Mouse (Mus musculus): ENCODE data around the gene Lrrc61.

The Lrrc61 gene

DNA sequence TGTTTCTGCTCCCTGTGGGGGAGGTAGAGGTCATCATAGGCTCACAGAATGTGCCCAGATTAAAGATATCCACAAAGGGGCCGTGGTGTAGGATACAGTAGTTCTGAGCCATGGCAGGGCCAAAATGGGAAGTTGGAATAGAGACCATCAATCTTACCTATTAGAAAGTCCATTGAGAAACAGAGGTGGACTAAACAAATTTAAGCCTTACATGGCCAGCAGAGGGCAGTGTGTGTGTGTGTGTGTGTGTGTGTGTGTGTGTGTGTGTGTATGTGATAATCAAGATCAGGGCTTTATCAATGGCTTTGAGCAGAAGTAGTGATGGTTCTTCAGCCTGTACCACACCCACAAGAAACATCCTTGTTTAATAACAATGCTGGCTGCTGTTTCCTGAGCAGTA lies 8.3 kb upstream of the Lrrc61 start:
- intact Hi-C loops (cut with DNase I), result loop anchor here (5.0 kb wide), 1 partner anchor 51 kb away; no protein-coding TSS in a partner anchor

DNA sequence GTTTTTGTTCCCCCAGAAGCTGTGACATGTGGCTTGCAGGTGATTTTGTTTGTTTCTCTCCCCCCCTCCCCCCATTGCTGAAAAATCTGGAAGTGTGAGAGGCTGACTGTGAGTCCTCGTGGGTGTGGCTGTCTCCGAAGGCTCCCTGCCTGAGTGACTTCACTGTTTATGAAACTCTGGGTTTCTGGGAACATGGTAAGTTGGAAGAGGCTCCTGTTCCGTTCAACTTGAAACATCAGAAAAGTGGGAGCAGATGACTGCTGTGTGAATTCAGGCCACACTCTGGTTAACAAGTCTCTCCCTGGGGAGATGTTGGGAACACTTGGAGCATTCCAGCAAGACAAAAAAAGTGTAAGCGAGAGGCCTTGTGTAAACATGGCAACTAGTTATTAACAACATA lies 7.7 kb upstream of the Lrrc61 start:
- intact Hi-C loops (cut with DNase I), result loop anchor here (5.0 kb wide), 1 partner anchor 50 kb away; no protein-coding TSS in a partner anchor

DNA sequence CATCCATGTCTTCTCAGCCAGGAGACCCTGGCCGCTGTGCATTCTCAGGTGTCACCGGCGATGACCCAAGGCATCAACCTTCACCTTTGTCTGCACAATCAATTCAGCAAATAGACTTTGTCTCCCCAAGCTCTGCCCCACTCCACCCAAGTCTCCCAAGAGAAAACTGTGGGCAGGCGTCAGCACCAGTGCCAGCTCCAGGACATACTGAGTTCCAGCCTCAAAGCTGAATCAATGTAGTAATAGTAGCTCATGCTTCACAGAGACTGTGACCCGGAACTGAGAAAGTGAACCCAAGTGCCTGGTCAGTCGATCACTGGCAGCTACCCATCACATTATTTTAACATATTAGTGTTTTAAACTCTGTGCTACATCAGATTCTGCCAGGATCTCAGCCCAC lies 6.3 kb upstream of the Lrrc61 start:
- intact Hi-C loops (cut with DNase I), result loop anchor here (5.0 kb wide), 1 partner anchor 49 kb away; no protein-coding TSS in a partner anchor

DNA sequence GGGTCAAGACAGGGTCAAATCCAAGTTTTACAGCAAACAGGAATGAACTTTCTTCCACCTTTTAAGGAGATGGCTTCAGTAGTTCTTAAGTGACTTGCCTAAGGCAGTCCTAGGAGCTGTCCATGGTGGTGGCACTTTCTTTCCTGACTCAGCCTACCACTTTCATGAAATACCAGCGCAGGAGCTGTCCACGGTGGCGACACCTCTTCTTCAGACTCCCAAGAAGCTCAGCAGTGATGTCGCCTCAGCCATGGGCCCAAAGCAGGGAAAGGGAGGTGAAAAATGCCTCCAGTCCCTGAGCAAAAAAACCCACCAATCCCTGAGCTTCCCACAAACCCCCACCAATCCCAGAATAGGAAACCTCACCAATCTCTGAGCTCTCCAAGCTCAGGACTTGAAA lies 1.7 kb upstream of the Lrrc61 start:
- intact Hi-C loops (cut with DNase I), result loop anchor here (10.0 kb wide), 1 partner anchor 232 kb away; no protein-coding TSS in a partner anchor

DNA sequence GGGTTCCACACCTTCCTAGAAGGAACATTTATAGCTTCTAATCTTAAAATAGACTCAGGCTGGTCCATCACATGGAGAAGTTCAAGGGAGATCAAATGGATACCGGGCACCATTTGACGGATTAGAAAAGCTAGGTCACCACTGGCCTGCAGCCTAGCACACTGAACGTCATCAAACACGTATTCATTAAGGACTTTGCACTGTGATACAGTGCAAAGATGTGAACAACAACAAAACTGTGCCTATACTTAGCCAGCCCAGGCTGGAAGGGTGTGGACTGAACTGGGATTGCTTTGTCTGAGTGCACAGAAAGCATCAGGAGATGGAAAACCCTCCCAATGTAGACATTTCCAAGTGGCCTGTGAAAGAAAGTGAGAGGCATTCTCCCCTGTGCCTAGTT lies 777 bp upstream of the Lrrc61 start:
- intact Hi-C loops (cut with DNase I), result loop anchor here (10.0 kb wide), 1 partner anchor 231 kb away; no protein-coding TSS in a partner anchor

DNA sequence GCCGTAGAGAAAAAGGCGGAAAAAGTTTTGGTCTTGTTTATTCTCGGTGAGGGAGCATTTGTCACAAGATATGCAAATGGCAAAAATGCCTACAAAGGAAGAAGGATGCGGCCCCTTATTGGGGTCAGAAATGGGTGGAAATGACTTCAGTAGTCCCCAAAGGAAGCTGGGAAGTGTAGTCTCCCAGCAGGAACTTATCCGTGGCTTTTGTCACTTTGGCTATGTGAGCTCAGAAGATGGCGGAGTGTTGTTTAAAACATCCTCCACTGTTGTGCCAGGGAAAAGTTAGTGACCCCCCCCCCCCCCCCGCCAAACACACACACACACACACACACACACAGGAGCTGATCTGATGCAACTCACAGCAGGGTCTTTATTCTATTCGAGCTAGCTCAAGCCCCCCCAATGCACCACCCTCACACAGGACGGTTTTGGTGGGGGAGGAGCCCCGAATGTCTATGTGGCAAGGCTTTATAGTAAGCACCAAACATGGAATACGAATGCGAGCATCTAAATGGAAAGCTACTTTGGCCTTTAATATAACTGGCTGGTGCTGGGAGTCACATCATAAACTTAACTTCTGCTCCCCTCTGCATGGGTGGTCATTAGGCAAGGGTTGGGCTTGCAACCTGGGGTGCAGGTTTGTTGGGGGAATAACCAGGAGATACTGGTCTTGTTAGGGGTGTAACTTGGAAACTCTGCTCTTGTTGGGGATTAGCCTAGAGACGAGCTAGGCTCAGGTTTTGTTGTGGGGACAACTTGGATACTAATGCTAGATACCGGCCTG lies 701 bp downstream of the Lrrc61 start:
- intact Hi-C loops (cut with DNase I), result loop anchor here (10.0 kb wide), 1 partner anchor 230 kb away; no protein-coding TSS in a partner anchor

DNA sequence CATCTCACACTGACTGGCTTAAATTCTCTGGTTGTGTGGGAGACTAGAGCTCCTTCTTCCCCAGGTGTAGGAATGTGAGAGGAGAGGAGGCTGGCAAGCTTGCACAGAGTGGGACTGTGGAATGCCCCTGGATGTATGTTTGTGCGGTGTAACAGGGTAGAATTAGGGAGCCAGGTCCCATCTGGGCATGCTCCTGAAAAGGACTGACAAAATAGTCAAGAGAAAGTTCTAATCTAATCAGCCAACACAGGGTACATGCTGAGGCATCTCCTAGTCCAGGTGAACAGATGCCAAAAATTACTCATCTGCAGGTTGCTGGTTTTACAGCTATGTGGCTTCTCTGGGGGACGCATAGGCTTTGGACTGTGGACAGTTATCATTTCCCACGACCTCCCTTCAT lies 1.4 kb downstream of the Lrrc61 start:
- intact Hi-C loops (cut with DNase I), result loop anchor here (10.0 kb wide), 1 partner anchor 229 kb away; no protein-coding TSS in a partner anchor

DNA sequence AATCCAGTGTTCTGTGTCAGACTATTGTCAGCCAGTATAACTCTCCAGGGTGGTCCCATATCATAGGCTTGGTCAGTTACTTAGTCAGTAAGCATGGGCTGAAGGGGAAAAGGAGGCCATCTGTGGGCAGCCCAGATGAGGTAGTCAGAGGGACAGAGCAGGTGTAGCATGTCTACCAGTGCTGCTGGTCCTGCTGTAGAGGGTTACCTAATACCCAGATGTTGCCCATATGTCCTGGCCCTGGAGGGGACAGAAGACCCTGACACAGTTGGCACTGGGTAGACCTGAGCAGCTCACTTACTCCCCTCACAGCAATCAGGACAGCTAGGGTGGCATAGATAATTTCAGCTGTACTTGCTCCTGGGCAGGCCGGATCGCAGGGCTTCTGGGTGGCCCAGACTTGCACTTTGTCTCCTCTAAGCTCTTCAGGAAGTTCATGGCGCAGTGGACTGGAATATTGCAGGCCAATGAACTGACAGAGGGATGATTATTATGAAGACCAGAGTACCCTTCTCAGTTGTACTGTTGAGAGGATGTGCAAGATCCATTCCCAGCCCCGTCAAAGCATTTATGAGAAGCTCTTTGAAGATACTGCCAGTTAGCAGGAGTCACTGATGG lies 11.2 kb downstream of the Lrrc61 start:
- intact Hi-C loops (cut with DNase I), result no loop called here

DNA sequence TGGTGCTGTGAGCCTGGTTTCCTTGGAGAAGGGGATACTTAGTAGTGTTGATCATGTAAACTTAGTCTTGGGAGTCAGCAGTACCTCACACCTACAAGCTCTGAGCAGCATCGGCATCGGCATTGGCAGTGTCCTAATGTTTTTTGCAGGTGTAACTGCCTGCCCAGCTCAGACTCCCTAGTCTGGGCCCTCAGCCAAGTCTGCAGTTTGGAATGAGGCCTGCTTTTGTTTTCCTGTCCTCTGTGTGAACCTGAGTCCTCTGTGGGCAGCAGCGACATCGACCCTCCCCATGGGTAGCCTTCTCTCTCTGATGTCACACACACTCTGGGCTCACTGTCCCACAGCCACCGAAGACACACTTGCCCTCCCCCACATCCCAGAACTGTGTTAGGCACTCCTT lies 11.7 kb downstream of the Lrrc61 start:
- intact Hi-C loops (cut with DNase I), result no loop called here

DNA sequence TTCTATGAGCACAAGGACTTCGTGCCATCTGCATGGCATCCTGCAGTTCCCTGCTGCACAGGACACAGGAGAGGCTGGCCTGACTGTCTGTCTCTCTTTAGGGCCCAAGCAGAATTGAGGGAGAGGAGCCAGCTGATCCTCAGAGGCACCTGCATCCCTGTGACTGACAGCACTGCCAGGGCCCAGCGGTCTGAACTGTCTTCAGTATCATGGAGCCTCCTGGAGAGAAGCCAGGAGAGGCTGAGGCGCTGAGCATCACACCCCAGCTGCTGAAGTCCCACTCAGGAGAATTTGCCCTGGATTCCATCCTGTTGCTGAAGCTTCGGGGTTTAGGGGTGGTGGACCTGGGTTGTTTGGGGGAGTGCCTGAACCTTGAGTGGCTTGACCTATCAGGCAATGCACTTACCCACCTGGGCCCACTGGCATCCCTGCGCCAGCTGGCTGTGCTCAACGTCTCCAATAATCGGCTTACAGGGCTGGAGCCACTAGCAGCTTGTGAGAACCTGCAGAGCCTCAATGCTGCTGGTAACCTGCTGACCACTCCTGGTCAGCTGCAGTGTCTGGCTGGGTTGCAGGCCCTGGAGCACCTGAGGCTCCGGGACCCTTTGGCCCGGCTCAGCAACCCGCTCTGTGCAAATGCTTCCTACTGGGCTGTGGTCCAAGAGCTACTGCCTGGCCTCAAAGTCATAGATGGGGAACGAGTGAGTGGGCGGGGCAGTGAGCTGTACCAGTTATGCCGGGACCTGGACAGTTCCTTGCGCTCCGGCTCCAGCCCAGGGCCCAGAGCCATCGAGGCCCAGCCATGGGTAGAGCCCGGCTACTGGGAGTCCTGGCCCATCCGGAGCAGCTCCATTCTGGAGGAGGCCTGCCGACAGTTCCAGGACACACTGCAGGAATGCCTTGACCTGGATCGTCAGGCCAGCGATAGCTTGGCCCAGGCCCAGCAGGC lies 13.7 kb downstream of the Lrrc61 start:
- intact Hi-C loops (cut with DNase I), result no loop called here

DNA sequence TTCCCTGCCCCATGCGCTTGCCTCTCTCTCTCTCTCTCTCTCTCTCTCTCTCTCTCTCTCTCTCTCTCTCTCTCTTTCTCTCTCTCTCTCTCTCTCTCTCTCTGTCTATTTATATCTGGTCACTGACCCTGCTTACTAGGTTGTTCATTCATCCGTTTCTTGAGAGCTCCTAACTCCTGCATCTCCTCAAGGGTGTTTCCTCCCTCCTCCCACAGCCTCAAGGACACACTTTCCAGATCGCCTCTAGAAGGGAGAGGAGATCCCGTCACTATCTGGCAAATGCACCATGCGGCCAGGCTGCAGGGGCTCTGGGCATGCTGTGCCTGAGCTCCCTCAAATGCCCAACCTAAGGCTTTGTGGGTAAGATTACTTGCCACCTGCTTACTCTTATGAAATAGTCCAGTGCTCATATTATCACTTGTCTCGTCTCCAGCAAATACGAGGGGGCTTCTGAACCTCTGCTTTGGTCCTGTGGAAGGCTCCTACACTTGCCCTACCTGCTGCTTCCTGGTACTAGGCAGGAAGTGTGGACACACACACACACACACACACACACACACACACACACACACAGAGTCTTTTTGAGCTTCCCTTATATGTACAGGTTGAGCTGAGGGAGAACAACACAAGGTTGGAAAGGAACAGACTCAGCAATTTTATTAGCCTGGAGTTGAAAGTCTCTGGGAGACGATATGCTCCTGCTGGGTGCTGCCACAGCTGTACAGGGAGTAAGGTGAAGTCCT lies 14.6 kb downstream of the Lrrc61 start:
- intact Hi-C loops (cut with DNase I), result no loop called here

DNA sequence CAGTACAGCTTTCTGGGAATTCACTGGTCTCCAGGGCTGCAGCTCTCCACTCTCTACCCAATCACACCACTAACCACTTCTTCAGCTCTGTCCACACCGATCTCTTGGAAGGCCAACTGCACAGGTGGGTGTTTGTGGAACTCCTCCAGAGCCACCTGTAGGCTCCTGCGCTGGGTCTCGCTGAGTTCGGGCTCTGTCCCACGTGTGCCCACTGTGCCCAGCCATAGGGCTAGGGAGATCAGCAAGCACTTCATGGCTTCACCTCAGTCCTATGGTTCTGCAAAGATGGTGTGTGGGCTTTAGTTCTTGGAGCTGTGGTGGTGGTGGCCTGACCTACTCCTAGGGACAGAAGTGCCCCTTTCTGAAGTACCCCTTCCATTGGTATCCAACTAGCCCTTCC lies 17.4 kb downstream of the Lrrc61 start:
- intact Hi-C loops (cut with DNase I), result no loop called here

DNA sequence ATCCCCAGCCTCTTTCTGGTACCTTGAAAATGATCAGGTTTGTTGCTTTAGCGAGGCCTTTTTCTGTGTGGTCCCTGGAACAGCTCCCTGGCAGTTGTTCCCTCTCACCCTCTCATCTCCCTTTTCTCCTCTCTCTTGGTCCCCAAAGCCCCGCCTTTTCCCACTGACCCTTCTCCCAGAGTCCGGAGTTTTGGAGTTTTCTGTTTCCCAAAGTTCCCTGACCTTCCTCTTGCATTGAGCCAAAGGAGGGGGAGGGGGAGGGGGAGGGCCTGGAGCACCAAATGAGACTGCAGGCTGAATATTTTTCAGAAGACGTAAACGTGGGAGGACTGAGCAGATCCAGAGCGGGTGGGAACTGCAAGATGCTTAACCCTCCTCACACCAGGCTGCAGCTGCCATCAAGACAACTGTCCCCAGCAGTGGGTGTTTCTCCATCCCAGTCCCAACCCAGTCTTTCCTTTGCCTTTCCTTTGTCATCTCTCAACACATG lies 18.0 kb downstream of the Lrrc61 start, which contains the start of gene Rarres2:
TSS of gene Rarres2 (minus strand) at position 218 of the 490 bp plus-strand sequence.
- intact Hi-C loops (cut with DNase I), result no loop called here

DNA sequence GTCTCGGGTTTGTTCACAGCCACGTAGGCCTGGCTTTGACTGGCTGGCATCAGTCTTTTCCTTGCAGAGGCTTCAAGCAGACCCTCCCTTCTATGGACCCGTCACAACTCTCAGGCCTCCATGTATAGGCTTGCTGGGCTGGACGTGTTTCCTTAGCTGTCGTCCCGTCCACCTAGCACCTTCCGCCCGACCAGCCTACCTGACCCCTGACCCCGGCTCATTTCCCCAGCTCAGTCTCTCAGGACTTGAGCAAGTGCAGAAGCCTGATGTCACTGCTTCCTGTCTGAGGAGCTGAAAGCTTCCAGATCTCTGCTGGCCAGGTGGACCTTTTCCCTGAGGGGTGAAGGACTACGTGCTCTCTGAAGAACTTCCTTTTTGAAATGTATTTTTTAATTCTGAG lies 18.7 kb downstream of the Lrrc61 start:
- intact Hi-C loops (cut with DNase I), result no loop called here

DNA sequence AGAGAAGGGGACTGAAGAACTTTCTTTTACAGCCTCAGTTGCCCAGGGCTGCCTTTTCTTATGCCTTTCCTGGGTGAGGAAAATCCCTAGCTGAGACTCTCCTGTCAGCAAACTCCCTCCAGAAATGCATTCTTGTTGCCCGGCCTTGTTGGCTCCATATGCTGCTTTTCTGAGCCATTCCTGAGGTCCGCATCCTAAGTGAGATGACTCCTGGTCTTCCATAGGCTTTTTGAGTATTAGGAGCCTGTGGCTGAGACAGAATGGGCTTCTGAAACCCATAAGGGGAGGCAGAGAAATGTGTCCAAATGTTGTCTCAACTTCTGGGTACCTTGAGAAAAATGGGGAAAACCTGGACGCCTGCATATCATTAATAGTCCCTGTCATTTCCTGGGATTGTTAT lies 19.4 kb downstream of the Lrrc61 start:
- intact Hi-C loops (cut with DNase I), result no loop called here

DNA sequence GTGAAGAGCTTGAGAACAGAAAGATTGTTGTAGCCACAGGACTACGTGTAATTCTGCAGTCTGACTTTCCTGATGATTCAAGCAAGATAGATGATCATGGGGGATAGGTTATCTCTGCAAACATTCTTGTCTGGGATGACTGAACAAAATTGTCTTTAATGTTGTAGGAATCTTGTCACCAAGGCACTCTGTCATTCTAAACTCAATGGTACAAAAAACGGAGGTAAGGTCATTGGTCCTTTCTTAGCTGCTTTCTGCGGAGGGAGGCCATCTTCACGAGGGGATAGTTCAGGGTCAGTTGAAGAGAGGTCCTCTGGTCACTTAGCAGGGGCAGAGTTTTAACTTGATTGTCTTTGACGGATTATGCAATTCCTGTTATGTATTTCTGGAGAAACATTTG lies 24.1 kb downstream of the Lrrc61 start:
- intact Hi-C loops (cut with DNase I), result no loop called here

DNA sequence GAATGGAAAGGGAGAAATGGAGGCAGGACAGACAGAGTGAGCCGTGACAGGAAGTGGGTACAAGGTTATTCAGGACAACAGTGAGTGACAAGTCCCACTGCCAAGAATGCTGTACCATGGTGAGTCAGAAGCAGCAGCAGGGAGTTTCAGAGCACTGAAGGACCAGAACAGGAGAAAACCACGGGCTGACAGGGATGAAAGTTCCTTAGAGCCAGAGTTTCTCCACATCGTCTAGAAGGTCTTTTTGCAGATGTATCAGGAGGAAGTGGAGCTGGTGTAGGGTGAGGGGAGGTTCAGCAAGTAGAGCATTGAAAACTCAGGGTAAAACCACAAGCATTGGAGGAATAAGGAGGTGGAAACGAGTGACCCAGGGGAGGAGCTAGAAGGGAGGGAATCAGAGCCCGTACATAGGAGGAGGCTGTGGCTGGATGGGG lies 24.6 kb downstream of the Lrrc61 start:
- intact Hi-C loops (cut with DNase I), result no loop called here

DNA sequence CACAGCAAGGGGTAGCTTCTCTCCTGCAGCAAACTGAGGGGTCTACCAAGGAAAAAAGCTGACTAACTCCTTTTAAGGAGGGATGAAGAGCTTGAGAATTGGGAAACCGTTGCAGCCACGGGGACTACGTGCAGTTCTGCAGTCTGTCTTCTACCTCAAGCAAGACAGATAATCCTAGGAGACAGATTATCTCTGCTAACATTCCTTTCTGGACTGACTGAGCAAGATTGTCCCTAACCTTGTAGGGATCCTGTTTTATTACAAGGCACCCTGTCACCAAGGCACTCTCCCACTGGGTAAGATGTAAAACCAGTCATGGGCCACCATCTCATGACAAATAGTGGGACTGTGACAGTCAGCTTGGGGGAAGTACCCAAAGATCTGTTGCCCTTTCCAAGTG lies 26.7 kb downstream of the Lrrc61 start:
- intact Hi-C loops (cut with DNase I), result no loop called here

DNA sequence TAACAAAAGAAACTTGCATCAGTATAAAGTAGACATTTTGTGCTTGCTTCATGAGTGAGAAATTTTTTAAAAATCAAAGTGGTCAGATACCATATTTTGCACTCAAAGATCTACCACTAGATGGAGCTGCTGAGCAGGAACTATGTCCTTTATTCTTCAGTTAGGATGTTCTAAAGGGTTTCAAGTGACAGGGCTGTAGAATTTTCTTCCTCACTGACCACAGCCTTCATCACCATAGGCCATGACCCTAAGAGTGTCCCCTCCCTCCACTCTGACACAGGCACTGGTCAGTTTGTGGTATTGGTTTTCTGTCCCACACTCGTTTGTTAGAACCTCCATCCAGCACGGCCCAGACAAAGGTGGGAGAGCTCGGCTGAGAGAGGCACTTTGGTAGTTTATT lies 27.4 kb downstream of the Lrrc61 start:
- intact Hi-C loops (cut with DNase I), result loop anchor here (2.0 kb wide), 1 partner anchor 61 kb away; no protein-coding TSS in a partner anchor

DNA sequence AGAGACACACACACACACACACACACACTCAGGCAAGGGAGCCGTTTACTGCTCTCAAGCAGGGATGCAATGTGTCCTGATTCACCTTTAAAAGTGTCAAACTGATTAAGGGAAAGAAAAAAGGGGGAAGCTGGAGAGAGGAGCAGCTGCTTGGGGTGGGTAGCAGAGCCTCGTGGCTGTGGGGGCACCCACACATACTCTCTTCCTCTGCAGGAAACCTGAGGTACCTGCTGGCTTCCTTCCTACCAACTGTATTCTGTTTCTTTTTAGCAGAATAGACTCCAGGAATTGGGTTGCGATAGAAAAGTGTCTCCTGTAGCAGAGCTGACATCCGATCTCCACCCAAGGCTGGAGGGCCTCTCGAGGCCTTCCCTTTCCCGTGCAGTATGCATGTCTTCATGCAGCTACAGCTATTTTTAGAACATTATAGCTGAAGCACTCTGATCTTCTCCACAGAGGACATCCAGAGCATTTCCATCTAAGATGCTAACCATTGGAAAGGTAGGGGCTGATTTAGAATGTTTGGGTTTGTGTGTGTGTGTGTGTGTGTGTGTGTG lies 34.7 kb downstream of the Lrrc61 start, which contains the start of gene Gm45021:
TSS of gene Gm45021 (plus strand) at position 417 of the 557 bp plus-strand sequence.
- intact Hi-C loops (cut with DNase I), result no loop called here

Data from adrenal gland (tissue).